Mouse (Mus musculus): Measurements from ENCODE around the gene Rsph14. TPM values are rescaled to one million over a fixed set of nuclear protein-coding genes. Genes with fewer than 3 reads are reported as not detected.

The Rsph14 gene
- polyA plus RNA-seq, 1 experiment from 2014 or later, result not detected

DNA sequence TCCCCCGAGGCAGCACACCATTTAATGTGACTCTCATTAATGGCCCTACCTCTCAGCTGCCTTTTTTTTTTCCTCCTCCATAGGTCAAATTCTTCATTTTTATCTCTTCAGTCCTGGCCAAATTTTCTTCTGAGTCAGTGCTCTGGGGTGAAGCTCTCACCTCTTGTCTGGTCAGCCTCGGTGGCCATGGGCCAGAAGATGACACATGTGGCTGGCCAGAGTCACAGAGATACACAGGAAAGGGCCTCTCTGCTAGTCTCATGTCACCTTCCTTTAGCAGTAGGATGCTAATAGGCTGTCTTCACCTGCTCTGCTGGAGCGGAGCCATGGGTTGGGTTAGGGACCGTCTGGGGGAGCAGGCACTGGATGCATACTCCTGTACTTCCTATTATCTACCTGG, 54.3 kb downstream of the Rsph14 start:
- H3K4me3 ChIP-seq, result no peak overlapping the region
- no peaks in the 10 kb centered on the region for H3K27me3 ChIP-seq (ENCODE audit: low read depth, poor library complexity, severe bottlenecking)
- 0 out of 2 replicates have a peak, but pooled peaks cover 3% of the 10 kb centered on the region for H3K36me3 ChIP-seq
- H3K27ac ChIP-seq (replicated peaks), result no peak overlapping the region
- WGBS, result 86% methylated on average over 4 of the region's 4 CpGs
- peaks cover 24% of the 10 kb centered on the region for H3K4me1 ChIP-seq
- no peaks in the 10 kb centered on the region for H3K9me3 ChIP-seq (replicated peaks)
- no peak for DNase-seq (ENCODE audit: low spot score)

DNA sequence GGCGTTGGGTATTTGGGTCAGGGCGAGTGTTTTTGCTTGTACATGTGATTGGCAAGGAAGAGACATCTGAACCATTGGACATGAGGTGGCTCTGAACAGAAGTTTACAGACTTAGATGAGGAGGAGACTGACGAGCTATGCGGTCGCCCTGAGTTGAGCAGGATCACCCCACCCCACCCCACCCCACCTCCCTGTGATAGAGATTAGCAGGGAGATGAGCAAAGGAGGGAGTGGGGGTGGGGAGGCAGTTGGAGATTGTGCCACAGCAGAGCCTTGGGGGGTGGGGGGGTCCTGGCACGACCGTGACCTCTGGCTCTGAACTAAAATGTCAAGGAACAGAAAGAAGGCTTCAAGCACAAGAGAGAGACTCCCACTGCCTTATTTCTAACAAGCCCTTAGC, 56.0 kb downstream of the Rsph14 start:
- DNase-seq (ENCODE audit: low spot score), result no peak
- Histone ChIP-seq H3K36me3 (no peaks in the 10 kb centered on the region), H3K4me3 (no peak overlapping the region), H3K27ac (replicated peaks) (no peak overlapping the region), H3K27me3 (ENCODE audit: low read depth, poor library complexity, severe bottlenecking) (no peaks in the 10 kb centered on the region), H3K9me3 (replicated peaks) (no peaks in the 10 kb centered on the region), H3K4me1 (peaks cover 24% of the 10 kb centered on the region)
- WGBS, result 76% methylated on average over 7 of the region's 7 CpGs

DNA sequence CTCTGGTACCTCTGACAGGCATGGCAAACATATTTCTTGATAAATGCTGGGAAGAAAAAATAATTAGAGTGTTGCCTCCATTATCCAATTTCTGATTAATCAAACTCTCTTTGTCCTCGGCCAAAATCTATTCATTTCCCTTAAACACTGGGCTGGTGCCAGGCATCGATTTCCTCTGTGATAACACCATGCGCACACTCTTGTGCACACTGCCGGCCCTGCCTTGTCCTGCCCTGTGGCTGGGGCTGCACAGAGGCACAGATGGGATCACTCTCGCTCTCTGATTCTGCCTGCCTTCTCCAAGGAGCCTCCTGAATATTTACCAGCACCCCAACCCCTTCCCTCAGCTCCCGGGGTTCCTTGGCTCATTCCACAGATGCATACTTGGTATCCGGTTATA, 56.8 kb downstream of the Rsph14 start:
- no peak overlapping the region for H3K4me3 ChIP-seq
- no peak for DNase-seq (ENCODE audit: low spot score)
- no peaks in the 10 kb centered on the region for H3K36me3 ChIP-seq
- H3K27me3 ChIP-seq (ENCODE audit: low read depth, poor library complexity, severe bottlenecking), result 0 out of 2 replicates have a peak, but pooled peaks cover under 1% of the 10 kb centered on the region
- H3K27ac ChIP-seq (replicated peaks), result no peak overlapping the region
- peaks cover 24% of the 10 kb centered on the region for H3K4me1 ChIP-seq
- H3K9me3 ChIP-seq (replicated peaks), result no peaks in the 10 kb centered on the region
- WGBS, result 85% methylated on average over 7 of the region's 7 CpGs

DNA sequence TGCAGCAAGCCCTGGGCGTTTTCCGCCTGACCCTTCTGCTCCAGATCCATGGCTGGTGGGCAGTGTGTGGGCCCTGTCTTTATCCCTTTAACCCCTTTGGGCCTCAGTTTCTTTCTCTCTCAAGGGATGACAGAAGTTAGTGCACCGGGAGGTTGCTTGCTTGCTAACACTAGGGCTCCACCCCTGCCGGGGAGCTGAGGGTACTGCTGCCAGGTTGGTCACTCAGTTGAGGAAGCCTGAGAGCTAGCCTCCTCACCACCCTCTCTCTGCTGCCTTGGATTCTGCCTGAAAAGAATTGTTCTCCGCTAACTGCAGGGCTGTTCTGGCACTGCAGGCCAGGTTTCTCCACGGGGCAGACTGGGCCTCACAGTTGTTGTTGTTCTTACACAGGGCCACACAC, 59.4 kb downstream of the Rsph14 start:
- Histone ChIP-seq H3K4me1 (peaks cover 25% of the 10 kb centered on the region), H3K36me3 (no peaks in the 10 kb centered on the region), H3K27me3 (ENCODE audit: low read depth, poor library complexity, severe bottlenecking) (peaks cover 27% of the 10 kb centered on the region), H3K9me3 (replicated peaks) (no peaks in the 10 kb centered on the region), H3K4me3 (no peak overlapping the region), H3K27ac (replicated peaks) (no peak overlapping the region)
- WGBS, result 82% methylated on average over 6 of the region's 6 CpGs
- no peak for DNase-seq (ENCODE audit: low spot score)

DNA sequence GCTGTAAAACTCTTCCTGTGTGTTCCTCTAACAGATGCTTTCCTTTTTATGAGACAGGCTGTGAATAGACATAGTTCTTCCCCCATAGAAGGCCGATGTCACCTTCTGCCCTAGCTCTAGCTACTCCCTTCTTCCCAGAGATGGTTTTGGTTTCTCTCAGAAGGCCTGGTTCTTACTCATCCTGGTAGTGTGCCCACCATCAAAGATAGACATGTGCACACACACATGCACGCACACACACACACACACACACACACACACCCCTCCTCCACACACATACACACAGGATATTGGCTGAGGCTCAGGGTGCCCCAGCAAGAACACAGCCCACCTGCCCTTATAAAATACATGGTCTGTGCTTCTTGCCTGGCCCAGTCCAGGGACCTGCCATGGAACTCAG, 63.1 kb downstream of the Rsph14 start:
- no peak for DNase-seq (ENCODE audit: low spot score)
- Histone ChIP-seq H3K36me3 (no peaks in the 10 kb centered on the region), H3K4me1 (peaks cover 27% of the 10 kb centered on the region), H3K27ac (replicated peaks) (no peak overlapping the region), H3K27me3 (ENCODE audit: low read depth, poor library complexity, severe bottlenecking) (peaks cover 55% of the 10 kb centered on the region), H3K4me3 (no peak overlapping the region), H3K9me3 (replicated peaks) (no peaks in the 10 kb centered on the region)
- WGBS, result 84% methylated on average over 2 of the region's 2 CpGs

DNA sequence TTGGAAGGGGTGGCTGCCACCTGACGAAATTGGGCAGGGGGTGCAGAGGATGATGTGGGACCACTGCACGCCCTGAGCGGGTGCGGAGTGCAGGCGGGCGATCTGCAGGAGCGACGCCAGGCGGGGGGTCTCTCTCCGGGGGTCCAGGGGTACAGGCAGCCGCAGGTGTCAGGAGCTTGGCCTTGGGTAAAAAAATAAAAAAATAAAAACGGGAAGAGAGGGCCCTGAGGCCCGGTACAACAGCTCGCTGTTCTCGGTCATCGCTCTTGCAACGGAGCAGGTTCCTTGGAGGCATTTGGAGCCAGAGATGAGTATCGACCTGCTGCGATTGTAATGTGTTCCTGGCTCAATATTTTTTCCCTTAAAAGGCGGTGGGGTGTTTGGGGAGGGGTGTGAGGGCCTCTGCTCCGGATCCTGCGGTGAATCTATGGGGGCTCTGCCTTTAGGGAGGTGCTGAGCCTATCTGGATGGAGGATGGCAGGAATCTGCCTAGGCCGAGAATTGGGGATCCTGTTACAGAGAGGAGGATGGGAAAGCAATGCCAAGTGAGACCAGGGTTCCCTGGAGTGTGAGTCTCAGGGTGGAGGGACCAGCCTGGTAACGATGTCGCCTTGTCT, 64.6 kb downstream of the Rsph14 start:
- Histone ChIP-seq H3K27ac (replicated peaks) (peak overlapping the region; percentile 85), H3K9me3 (replicated peaks) (no peaks in the 10 kb centered on the region), H3K4me1 (peaks cover 27% of the 10 kb centered on the region), H3K36me3 (no peaks in the 10 kb centered on the region), H3K27me3 (ENCODE audit: low read depth, poor library complexity, severe bottlenecking) (peaks cover 65% of the 10 kb centered on the region), H3K4me3 (peak overlapping the region; percentile 81)
- peak; percentile 26 for DNase-seq (ENCODE audit: low spot score)
- 2% methylated on average over 25 of the region's 25 CpGs for WGBS

DNA sequence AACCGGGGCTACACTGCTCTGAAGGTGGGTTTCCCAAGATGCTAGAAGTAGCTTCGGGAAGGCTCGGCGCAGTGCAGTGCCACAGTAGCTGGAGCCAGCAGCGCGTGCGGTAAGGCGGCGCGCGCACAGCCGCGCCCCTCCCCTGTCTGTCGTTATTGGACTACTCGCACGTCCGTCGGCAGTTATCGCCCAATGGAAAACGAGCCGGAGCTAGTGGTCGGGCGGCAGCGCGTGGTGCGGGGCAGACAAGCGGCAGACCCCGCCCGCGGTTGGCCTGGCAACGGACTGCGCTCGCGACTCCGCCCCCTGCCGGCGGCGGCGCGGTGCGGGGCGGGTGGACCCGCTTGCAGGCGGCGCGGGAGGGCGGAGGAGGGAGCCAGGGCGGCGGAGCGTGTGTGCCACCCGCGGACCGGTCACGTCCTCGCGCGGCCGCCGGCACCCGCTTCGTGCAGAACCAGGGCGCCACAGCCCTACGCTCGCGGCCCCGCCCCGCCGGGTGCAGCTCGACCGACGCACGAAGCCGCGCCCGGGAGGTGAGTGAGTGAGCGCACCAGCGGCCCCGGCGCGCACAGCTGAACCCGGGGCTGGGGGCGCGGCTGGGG, 65.4 kb downstream of the Rsph14 start, which contains the start of gene Gnaz:
Gene Gnaz, plus strand, starts transcription at position 328 of the 602 bp plus-strand sequence.
- peaks cover 27% of the 10 kb centered on the region for H3K4me1 ChIP-seq
- WGBS, result under 1% methylated on average over 82 of the region's 83 CpGs
- peaks cover 65% of the 10 kb centered on the region for H3K27me3 ChIP-seq (ENCODE audit: low read depth, poor library complexity, severe bottlenecking)
- DNase-seq (ENCODE audit: low spot score), result peak; percentile 98
- H3K36me3 ChIP-seq, result no peaks in the 10 kb centered on the region
- H3K4me3 ChIP-seq, result peak within 1 kb of the TSS; percentile 81
- no peaks in the 10 kb centered on the region for H3K9me3 ChIP-seq (replicated peaks)
- peak within 1 kb of the TSS; percentile 85 for H3K27ac ChIP-seq (replicated peaks)

DNA sequence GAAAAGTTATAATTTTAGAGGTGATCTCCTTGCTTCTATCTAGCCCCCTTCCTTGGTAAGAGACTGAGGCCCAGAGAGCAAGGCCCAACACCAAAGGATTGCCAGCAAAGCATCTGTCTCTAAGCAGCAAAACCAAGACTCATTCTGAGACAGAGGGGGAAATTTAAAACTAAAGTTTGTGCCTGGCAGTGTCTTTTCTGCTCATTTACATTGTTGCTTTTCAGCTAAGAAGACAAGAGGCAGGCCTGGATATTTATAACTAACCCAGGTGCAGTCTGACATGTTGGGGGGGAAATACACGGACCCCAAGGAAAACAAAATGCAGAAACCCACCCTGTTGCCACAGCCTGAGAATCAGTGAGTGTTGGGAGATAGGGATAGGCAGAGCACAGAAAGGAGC, 68.0 kb downstream of the Rsph14 start:
- 81% methylated on average over 1 of the region's 1 CpGs for WGBS
- H3K9me3 ChIP-seq (replicated peaks), result no peaks in the 10 kb centered on the region
- H3K27ac ChIP-seq (replicated peaks), result no peak overlapping the region
- H3K4me3 ChIP-seq, result no peak overlapping the region
- no peak for DNase-seq (ENCODE audit: low spot score)
- H3K27me3 ChIP-seq (ENCODE audit: low read depth, poor library complexity, severe bottlenecking), result peaks cover 52% of the 10 kb centered on the region
- no peaks in the 10 kb centered on the region for H3K36me3 ChIP-seq
- H3K4me1 ChIP-seq, result peaks cover 27% of the 10 kb centered on the region

DNA sequence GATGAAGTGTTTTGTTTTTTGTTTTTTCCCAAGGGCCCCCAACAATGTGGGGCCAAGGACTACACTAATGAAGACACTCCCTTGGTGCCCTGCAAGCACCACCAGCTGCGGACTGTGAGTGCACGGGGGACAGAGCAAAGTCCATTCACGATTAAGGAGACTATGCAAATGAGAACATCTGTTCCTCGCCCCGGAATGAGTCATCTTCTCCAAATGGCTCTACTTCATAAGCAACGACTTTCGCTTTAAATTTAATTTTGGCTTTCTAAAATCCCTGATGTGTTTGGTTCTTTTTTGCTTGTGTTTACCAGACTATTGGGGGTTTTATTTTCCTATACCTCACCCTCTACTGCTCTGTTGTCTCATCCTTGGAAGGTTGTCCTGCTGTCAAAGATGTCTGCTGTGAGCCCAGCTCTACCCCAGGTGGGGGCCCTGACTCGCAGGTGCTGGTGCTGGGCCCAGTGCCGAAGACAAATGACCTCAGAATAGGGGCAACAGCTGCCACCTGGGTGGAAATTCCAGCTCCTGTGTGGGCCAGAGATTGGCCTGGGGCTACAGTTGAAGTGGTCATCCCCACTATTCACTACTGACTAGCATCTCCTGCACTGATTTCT, 79.4 kb downstream of the Rsph14 start:
- Histone ChIP-seq H3K27me3 (ENCODE audit: low read depth, poor library complexity, severe bottlenecking) (no peaks in the 10 kb centered on the region), H3K4me3 (no peak overlapping the region), H3K36me3 (no peaks in the 10 kb centered on the region), H3K27ac (replicated peaks) (0 out of 2 replicates have a peak overlapping the region, but pooled peaks have one; percentile 9), H3K9me3 (replicated peaks) (no peaks in the 10 kb centered on the region), H3K4me1 (peaks cover 9% of the 10 kb centered on the region)
- 45% methylated on average over 9 of the region's 9 CpGs for WGBS
- DNase-seq (ENCODE audit: low spot score), result no peak

DNA sequence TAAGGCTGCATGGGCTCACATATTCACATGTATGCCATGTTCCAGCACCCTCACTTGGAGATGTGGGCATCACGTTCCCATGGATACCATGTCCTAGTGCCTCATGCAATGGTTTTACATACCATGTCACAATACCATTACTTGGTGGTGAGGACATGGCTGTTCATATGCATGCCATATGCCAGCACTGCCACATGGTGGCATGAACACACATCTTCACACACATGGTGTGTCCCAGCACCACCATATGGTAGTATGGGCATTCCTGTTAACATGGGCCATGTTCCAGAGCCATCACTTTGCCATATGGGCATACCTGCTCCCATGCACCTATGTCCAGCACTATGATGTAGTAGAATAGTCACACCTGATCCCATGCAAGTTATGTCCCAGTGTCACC, 91.6 kb downstream of the Rsph14 start:
- Histone ChIP-seq H3K27ac (replicated peaks) (no peak overlapping the region), H3K9me3 (replicated peaks) (no peaks in the 10 kb centered on the region), H3K36me3 (no peaks in the 10 kb centered on the region), H3K4me3 (no peak overlapping the region), H3K27me3 (ENCODE audit: low read depth, poor library complexity, severe bottlenecking) (no peaks in the 10 kb centered on the region), H3K4me1 (no peaks in the 10 kb centered on the region)
- WGBS, result 94% methylated on average over 1 of the region's 1 CpGs
- no peak for DNase-seq (ENCODE audit: low spot score)

DNA sequence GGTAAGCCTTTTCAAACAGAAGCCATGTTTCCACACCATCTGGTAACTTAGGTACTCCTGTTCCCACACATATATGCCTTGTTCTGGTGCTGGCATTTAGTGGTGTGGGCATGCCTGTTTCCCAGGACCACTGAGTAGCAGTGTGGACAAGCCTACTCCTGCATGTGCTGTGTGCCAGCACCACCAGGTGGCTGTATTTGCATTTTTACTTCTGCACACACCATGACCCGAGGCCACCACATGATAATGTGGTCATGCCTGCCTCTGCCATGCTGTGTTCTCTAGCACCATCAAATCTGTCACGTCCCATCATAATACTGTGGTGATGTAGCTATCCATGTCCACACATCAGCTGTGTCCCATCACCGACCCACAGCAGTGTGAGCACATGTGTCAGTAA, 93.1 kb downstream of the Rsph14 start:
- Histone ChIP-seq H3K4me1 (no peaks in the 10 kb centered on the region), H3K36me3 (no peaks in the 10 kb centered on the region), H3K27ac (replicated peaks) (no peak overlapping the region), H3K4me3 (no peak overlapping the region), H3K27me3 (ENCODE audit: low read depth, poor library complexity, severe bottlenecking) (no peaks in the 10 kb centered on the region), H3K9me3 (replicated peaks) (no peaks in the 10 kb centered on the region)
- 74% methylated on average over 3 of the region's 3 CpGs for WGBS
- DNase-seq (ENCODE audit: low spot score), result no peak

DNA sequence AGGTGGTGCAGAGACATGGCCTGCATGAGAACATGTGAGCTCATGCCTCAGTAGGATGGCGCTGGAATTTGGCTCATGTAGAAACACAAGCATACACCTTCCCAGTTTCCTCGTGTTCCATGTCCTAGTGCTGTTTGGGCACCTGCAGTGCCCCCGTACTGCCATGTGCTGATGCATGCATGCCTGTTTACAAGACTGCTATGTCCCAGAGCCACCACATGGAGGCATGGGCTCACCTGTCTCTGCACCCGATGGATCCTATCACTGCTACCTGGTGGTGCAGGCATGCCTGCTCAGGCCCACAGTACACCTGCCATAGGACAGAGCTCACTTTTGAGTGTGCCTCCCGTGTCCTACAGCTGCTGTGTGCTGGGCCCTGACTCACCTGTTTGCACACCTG, 94.0 kb downstream of the Rsph14 start:
- Histone ChIP-seq H3K9me3 (replicated peaks) (no peaks in the 10 kb centered on the region), H3K27me3 (ENCODE audit: low read depth, poor library complexity, severe bottlenecking) (no peaks in the 10 kb centered on the region), H3K27ac (replicated peaks) (no peak overlapping the region), H3K4me3 (no peak overlapping the region), H3K36me3 (no peaks in the 10 kb centered on the region), H3K4me1 (no peaks in the 10 kb centered on the region)
- WGBS, result 70% methylated on average over 5 of the region's 5 CpGs
- no peak for DNase-seq (ENCODE audit: low spot score)
